Mouse (Mus musculus) left cerebral cortex, postnatal 14 days (tissue): ENCODE results near the gene Spink8. TPM values are rescaled to one million over a fixed set of nuclear protein-coding genes. Genes with fewer than 3 reads are reported as not detected.
"Not testable (repeated sequence)": the region's sequence is repeated elsewhere in the genome, so short reads cannot be mapped to it uniquely, and the experiment has no call there.

Experiments used
- DNase-seq, 2 experiments: peaks; one replicate each; pipeline ENCODE4 v3.0.0; 2021 to 2022; ENCODE audit warnings: low spot score in 2 of 2, mixed read lengths in 1 of 2
- intact Hi-C: fragments of 180-260 bp; cut with DNase I; formaldehyde crosslinking; loops from one replicate; pipeline ENCODE4 v1.15.1; 2025
- long read RNA-seq, 2 experiments: library from polyadenylated mRNA; stranded (forward); transcript quantifications; one replicate each; pipeline ENCODE4 v2.0.0; 2021
- total RNA-seq, 2 experiments: library from RNA; stranded (reverse); gene quantifications; 2 replicates each; pipeline ENCODE4 v1.2.3; 2021

Spink8 gene
- total RNA-seq: 1 to 10 TPM; 2.7 to 2.9 TPM
- long read RNA-seq, experiment 1, partial matches to known transcripts: 0 of 5 reads
- long read RNA-seq, experiment 1, other reads (novel, unspliced or antisense): 0 of 5 reads
- long read RNA-seq, experiment 2, partial matches to known transcripts: 0 of 3 reads
- long read RNA-seq, experiment 2, other reads (novel, unspliced or antisense): 0 of 3 reads

GRCm38 (mm10) chr9:109811980-109812379 lies at the start of gene Spink8:
TSS of gene Spink8 (plus strand) at chr9:109812280.
- DNase-seq: no peak
- intact Hi-C loops: no loop called here

- DNase-seq, intact Hi-C loops: not testable (repeated sequence)
These were observed 45.2 kb upstream of the Spink8 start for GRCm38 (mm10) chr9:109766841-109767240.

GRCm38 (mm10) chr9:109790570-109790969 lies 21.5 kb upstream of the Spink8 start, which contains the start of gene Fbxw27:
TSS of gene Fbxw27 (minus strand) at chr9:109790670.
- intact Hi-C loops, DNase-seq: not testable (repeated sequence)

- intact Hi-C loops: no loop called here
- DNase-seq: no peak
These were observed 16.9 kb upstream of the Spink8 start for GRCm38 (mm10) chr9:109795221-109795620.

GRCm38 (mm10) chr9:109795811-109796210 lies 16.3 kb upstream of the Spink8 start:
- intact Hi-C loops: no loop called here
- no peak for DNase-seq

GRCm38 (mm10) chr9:109798051-109798450 lies 14.0 kb upstream of the Spink8 start:
- intact Hi-C loops: no loop called here
- DNase-seq: peak; percentile 10 to 28

- DNase-seq, intact Hi-C loops: not testable (repeated sequence)
These were observed 6.5 kb upstream of the Spink8 start for GRCm38 (mm10) chr9:109805596-109805995.

- no peak for DNase-seq
- intact Hi-C loops: no loop called here
These were observed 5.8 kb upstream of the Spink8 start for GRCm38 (mm10) chr9:109806260-109806659.

GRCm38 (mm10) chr9:109806695-109807293 lies 5.3 kb upstream of the Spink8 start:
- no peak for DNase-seq
- intact Hi-C loops: no loop called here

- no peak for DNase-seq
- intact Hi-C loops: no loop called here
These were observed 4.2 kb upstream of the Spink8 start for GRCm38 (mm10) chr9:109807898-109808297.

- DNase-seq: peak; percentile 5 to 11
- intact Hi-C loops: no loop called here
These were observed 1.3 kb downstream of the Spink8 start for GRCm38 (mm10) chr9:109813424-109813823.

GRCm38 (mm10) chr9:109816341-109816740 lies 4.3 kb downstream of the Spink8 start:
- intact Hi-C loops: no loop called here

GRCm38 (mm10) chr9:109825739-109826138 lies 13.7 kb downstream of the Spink8 start:
- DNase-seq: no peak
- intact Hi-C loops: no loop called here

More at GRCm38 (mm10) chr9:109816341-109816740, 4.3 kb downstream of the Spink8 start:
- DNase-seq: peak; percentile 5 to 26

GRCm38 (mm10) chr9:109826181-109826580 lies 14.1 kb downstream of the Spink8 start:
- no peak for DNase-seq
- intact Hi-C loops: no loop called here

GRCm38 (mm10) chr9:109832391-109833087 lies 20.5 kb downstream of the Spink8 start, which contains the start of gene Nme6:
TSS of gene Nme6 (plus strand) at chr9:109832749.
- intact Hi-C loops: loop anchor here (10.0 kb wide), 1 partner anchor 738 kb away; the partner anchor contains the start of gene Plxnb1
- DNase-seq: peak; percentile 78 to 84

GRCm38 (mm10) chr9:109833088-109833412 lies 21.0 kb downstream of the Spink8 start:
- intact Hi-C loops: loop anchor here (10.0 kb wide), 1 partner anchor 738 kb away; the partner anchor contains the start of gene Plxnb1

GRCm38 (mm10) chr9:109849312-109849758 lies 37.3 kb downstream of the Spink8 start, which contains the start of gene Camp:
TSS of gene Camp (minus strand) at chr9:109849617.
- DNase-seq: no peak
- intact Hi-C loops: no loop called here

More at GRCm38 (mm10) chr9:109833088-109833412, 21.0 kb downstream of the Spink8 start:
- DNase-seq: no peak

- DNase-seq: no peak
- intact Hi-C loops: no loop called here
These were observed 38.0 kb downstream of the Spink8 start for GRCm38 (mm10) chr9:109850099-109850498.

- intact Hi-C loops: no loop called here
- no peak for DNase-seq
These were observed 42.3 kb downstream of the Spink8 start for GRCm38 (mm10) chr9:109854341-109854740.

- intact Hi-C loops: no loop called here
- DNase-seq: no peak
These were observed 43.9 kb downstream of the Spink8 start for GRCm38 (mm10) chr9:109855947-109856346.
